Mouse (Mus musculus) ovary, adult 18-20 months (tissue): ENCODE measurements around the gene Slc9a8.

Experiments used
- DNase-seq: peaks from one replicate; pipeline ENCODE4 v3.0.0; 2022; ENCODE audit warnings: low spot score, mixed read lengths

Gene Slc9a8

DNA sequence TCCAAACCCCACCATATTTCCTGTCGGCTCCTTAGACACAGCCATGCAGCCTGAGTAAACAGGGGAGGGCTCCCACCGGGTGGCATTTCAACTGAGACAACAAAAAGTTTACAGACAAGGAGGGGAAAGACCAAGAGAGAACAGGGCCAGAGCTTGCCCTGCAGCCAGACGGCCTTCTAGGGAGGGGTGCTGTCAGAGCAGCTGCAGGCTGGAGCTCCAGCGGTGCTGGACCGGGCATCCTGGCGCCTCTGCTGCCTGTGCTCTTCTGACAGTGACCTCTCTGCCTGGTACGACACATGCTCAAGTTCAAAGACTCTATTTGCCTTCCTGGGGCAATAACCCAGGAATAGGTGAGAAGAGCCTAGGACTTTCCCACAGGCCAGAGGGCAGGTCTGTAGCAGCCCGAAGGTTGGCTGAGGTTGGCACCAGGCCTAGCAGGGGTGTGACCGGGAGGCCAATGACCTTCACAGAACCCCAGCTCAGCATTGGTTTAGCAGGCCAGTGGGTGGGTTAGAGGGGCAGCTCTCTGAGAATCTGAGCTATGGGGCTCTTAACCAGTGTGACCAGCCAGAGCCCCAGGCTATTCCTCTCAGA is 5.4 kb upstream of the Slc9a8 start:
- DNase-seq = no peak

DNA sequence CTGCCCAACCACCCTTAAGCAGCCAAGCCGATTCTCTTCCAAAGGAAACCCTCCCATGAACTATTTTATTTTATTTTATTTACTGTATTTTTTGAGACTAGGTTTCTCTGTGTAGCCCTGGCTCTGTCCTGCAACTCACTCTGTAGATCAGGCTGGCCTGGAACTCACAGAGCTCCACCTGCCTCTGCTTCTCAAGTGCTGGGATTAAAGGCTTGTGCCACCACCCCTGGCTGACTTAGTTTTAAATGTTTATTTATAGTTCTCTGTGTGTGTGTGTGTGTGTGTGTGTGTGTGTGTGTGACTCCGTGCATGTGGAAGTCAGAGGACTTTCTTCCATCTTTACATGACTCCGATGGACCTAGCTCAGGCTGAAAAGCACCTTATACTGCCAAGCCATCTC is 4.5 kb upstream of the Slc9a8 start:
- DNase-seq = no peak

GRCm38 (mm10) chr2:167417694-167418093 is 3.8 kb upstream of the Slc9a8 start:
- no peak for DNase-seq

DNA sequence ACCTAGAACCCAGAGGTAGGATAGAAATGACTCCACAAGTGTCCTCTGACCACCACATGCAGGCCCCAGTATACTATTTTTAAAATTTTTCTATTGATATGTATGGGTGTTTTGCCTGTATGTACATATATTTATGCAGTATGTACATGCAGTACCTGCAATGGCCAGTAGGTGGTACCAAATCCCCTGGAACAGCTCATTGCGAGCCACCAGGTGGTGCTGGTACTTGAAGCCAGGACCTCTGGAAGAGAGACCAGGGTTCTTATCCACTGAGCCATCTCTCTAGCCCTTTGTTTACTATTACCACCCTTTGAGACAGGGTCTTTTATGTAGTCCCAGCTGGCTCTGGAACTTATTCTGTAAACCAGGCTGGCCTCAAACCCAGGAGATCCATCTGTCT is 2.3 kb upstream of the Slc9a8 start:
- no peak for DNase-seq

DNA sequence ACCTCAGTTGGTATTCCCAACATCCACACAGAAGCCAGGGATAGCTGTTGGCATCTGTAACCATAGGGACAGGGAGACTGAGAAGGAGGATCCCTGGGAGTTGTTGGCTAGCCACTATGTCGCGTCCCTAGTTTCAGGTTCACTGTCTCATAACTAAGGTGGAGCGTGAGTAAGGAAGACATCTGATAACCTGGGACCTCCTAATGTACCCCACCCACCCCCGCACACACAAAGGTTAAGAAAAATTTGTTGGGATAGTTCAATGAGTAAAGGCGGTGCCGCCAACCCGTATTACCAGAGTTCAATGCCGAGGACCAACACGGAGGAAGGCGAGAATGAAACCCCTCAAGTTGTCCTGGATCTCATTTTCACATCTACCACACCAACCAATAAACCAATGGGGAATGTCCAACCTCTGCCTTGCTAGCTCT is 686 bp upstream of the Slc9a8 start:
- no peak for DNase-seq

DNA sequence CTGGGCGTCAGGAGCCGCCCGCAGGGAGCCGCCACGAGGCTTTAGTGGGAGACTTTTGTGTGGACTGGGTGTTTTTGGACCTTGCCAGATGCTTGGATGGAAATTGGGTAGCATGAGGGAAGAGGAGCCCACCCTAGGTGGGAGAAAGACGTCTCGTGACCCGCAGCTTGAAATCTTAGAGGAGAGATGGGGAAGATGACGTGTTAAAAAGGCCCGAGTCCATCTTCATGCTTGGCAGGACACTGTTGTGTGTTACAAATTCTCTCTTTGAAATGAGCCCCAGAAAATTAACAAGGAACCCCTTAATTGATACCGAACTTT is 598 bp downstream of the Slc9a8 start:
- no peak for DNase-seq

DNA sequence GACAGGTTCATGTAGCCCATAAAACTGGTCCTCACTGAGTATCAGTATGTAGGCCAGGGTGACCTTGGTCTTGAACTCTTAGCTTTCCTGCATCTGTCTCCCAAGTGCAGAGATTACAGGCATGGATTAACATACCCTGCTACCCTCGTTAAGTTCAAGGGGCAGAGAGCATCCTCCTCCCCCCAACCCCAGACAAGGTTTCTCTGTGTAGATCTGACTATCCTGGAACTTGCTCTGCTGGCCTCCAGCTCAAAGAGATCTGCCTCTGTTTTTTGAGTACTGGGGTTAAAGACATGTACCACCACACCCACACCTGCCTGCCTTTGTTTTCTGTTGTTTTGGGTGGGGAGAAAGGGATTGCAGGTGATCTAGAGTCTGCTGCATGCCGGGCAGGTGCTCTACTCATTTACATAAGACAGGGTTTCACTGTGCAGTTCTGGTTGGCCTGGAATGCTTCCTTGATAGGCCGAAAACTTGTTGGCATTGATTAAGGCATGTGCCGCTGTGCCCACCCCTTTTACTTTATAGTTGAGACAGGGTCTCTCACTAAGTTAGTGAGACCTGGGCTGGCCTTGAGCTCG is 1.6 kb downstream of the Slc9a8 start:
- DNase-seq = no peak

DNA sequence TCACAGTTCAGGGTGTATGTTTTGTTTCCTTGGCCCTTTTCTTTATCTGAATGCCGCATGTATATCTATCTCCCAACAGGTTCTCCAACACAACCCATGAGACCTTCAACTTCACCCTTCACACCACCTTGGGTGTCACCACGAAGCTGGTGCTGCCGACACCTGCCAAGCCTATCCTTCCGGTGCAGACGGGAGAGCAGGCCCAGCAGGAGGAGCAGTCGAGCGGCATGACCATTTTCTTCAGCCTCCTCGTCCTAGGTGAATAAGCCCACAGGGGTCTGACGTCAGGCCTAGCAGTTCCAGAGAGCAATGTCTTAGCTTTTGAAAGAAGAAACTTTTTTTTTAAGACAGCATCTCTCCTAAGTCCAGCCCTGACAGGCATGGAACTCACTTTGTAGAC is 2.5 kb downstream of the Slc9a8 start:
- no peak for DNase-seq

GRCm38 (mm10) chr2:167424516-167424915 is 3.0 kb downstream of the Slc9a8 start:
- DNase-seq = no peak

GRCm38 (mm10) chr2:167425407-167425806 is 3.9 kb downstream of the Slc9a8 start:
- no peak for DNase-seq

DNA sequence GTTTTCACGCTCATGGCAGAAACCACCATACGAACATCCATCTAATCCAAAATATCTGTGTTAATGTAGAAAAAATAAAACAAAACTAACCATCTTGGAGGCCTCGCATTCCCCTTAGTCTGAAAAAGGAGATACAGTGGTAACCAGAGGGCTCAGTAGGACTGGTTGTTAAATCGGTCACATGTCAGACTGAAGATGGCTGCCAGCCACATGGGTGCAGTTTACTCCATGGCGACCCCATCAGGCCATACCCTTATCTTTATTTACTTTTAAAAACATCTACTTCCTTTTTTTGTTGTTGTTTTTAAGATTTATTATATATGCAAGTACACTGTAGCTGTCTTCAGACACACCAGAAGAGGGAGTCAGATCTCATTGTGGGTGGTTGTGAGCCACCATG is 8.1 kb downstream of the Slc9a8 start:
- DNase-seq = no peak

DNA sequence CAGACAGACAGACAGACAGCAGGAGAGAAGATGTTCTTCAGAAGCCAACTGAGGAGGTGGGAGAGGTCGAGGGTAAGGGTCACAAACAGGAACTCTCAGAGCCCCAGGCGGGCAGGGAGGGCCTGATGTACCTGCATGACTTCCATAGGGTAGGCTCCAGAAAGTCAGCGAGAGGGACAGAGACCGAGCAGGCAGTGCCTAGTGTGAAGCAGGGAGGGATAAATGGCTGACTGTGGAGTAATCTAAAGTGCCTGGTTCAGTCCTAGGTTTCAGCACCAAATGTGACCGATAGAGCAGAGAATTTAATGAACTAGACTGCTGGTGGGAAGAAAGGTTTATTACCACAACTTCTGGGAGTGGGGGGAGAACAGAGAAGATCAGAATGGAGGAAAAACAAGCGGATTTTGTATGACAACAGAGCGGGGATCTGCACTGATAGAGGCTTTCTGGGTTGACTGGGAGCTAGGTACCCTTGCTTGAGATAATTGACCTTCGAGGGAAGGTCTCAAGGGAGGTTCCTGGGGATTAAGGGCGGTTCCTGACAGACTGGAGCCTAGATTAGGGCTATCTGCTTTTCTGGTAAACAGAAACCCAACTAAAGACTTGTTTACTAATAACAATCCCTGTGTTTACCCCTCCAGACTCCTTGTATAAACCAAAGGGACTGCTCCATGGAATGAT is 9.4 kb downstream of the Slc9a8 start:
- no peak for DNase-seq

- no peak for DNase-seq
Measured at GRCm38 (mm10) chr2:167431418-167431776, 9.9 kb downstream of the Slc9a8 start.

DNA sequence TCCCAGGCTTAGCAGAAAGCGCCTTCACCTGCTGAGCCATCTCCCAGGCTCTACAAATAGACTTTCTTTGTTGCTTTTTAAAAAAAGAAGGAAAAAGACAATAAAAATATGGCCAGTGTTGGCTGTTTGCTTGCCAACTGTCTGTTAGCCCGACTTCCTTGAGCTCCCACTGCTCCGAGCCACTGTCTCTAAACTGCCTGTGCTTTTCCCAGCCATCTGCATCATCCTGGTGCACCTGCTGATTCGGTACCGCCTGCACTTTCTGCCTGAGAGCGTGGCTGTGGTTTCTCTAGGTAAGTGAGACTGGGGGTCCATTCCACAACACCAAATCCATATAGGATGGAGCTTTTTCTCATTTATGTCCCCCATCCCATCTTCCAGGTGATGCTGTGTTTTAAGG is 13.1 kb downstream of the Slc9a8 start:
- DNase-seq = no peak

- DNase-seq = no peak
Measured at GRCm38 (mm10) chr2:167435631-167436030, 14.1 kb downstream of the Slc9a8 start.

DNA sequence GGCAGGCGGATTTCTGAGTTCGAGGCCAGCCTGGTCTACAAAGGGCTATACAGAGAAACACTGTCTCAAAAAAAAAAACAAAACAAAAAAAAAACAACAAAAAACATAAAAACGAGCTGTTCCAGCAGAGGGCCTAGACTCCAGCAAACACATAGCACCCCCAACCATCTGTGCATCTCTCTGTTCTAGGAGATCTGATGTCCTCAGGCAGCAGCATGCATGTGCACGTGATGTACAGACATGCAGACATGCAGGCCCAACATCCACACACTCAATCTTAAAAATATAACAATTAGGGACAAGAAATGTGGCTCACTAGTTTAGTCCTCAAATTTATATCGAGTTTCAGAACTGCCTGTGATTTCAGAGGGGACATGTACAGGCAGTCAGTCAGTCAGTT is 14.9 kb downstream of the Slc9a8 start:
- no peak for DNase-seq

DNA sequence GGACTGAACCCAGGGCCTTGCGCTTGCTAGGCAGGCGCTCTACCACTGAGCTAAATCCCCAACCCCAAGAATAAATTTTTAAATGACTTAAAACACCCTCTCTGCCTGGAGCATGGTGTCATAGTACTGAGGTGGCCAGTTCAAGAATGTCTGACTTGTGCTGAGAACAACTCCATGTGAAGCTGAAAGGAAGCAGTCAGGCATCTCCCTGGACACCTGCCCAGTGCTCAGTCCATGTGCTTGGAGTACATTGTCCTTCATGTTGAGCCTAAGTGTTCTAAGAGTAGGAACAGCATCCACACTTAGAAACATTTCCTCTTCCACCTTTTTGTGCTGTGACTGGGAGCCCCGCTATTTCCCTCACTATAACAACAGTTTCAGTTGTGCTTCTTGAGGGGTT is 17.9 kb downstream of the Slc9a8 start:
- DNase-seq = no peak

- no peak for DNase-seq
Measured at GRCm38 (mm10) chr2:167443411-167444193, 22.1 kb downstream of the Slc9a8 start.

DNA sequence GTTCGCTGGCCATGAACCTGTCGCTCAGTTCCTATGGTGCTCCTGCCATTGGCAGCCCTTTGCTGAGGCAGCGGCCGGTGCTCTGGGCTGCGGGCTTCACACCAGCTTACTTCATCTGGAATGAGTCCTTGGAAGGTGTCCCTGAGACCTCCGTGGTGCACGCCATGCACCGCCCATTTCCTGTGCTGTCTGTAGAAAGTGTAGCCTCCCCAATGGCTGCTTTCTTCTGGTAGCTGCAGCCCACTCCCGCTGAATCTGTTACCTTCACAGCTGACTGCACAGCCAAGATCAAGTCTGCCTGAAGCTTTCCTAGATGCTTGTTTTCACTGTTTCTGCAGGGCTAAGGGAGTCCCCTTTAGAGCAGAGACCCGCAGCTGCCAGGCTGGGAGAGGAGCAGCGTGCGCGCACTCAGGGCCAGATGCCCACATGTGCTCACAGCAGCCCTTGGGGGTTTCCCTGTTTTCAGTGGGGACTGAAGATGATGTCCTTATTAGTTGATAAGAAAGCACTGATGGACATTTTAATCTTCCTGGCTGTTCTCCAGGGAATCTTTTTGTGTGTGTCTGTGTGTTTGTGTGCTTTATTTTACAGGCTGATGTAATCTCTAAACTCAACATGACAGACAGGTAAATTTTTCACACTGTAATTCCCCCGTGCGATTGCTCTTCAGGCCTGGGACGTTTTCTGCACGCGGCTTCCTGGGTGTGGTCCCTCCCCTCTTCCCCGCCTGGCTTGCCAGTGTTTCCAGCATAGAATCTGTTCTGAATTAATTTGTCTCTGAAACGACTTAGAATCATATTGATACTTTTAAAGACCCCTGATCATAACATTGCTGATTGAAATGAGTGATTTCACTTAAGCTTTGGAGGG is 24.6 kb downstream of the Slc9a8 start:
- DNase-seq = peak; percentile 30

DNA sequence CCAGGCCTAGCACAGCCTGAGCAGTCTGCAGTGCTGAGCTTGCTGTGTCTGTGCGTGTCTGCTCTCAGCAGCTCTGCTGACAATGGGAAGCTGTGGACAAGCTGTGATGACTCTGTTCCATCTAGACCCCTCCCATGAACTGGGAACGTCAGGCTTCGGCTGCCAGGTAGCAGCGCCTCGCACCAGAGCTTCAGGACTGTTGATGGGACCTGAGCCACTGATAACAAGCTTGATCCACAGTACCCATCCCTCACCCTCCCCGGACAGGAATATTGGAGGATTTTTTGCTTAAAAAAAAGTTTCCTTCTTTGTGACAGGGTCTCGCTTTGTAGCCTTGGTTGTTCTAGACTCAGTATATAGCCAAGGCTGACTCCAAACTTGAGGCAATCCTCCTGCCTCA is 25.7 kb downstream of the Slc9a8 start:
- DNase-seq = no peak

- DNase-seq = no peak
Measured at GRCm38 (mm10) chr2:167447629-167448028, 26.1 kb downstream of the Slc9a8 start.
